Mouse (Mus musculus): ENCODE results near the gene Gm10282.

The Gm10282 gene

DNA sequence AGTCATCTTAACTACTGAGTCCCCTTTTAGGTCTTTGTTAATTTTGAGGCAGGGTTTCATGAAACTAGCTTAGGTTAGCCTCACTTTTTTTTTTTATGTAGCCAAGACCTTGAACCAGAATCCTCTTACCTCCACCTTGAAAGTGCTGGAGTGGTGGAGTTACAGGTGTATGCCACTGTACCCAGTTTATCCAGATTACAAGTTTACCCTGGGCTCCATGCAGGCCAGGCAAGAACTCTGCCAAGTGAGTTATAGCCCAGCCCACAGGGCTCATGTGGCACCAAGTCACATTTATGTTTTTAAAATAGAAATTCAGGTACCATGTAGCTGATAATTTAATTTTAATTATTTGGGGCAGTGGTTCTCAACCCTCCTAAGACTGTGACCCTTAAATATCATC is 43.6 kb downstream of the Gm10282 start:
- no peak for DNase-seq (ENCODE audit: low spot score)

DNA sequence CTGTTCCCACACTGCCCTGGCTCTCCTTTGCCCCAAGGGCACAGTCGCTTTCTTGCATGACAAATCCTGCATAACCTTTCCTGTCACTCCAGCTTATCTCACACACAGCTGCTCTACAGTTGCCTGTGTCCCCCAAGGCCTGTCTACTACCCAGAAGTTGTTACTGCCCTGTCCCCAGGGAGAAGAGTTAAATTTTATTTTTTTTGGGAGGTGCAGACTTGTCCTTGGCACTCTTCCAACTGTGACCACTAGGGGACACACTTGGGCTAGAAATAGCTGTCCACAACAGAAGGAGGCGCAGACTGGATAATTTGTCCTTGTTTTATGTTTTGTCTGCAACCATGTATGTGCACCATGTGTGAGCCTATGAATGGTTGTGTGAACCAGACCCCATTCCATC is 44.0 kb downstream of the Gm10282 start:
- peak; percentile 54 for DNase-seq (ENCODE audit: low spot score)

DNA sequence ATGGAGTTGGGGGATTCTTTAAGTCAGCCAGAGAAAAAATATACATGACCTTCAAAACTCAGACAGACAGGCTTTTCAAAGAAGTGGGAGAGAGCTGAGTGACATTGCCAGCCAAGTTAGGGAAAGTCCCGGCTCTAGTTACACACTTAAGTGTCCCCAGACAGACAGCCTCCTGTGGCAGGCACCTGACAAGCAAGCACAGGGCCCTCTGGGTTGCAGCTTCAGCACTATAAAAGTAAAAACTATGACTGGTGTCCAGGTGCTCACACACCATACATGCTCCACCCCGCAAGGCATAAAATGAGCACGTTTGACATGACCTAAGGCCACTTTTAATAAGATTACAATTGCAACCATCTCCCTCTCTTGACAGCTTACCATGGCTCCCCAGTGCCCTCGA is 44.5 kb downstream of the Gm10282 start:
- DNase-seq (ENCODE audit: low spot score) = no peak

DNA sequence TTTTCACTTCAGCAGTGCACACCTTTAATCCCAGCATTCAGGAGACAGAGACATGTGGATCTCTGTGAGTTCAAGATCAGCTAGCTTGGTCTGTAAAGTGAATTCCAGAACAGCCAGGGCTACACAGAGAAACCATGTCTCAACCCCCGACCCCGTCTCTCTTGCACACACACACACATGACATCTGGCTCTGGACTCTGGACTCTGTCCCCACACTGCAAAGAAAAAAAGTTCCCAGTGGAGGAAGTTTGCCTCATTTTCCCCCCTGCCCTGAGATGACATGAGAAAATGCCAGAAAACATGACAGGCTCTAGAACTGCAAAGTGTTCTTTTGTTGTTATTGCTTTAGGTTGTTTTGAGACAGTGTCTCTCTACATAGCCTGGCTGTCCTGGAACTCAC is 45.2 kb downstream of the Gm10282 start:
- no peak for DNase-seq (ENCODE audit: low spot score)

DNA sequence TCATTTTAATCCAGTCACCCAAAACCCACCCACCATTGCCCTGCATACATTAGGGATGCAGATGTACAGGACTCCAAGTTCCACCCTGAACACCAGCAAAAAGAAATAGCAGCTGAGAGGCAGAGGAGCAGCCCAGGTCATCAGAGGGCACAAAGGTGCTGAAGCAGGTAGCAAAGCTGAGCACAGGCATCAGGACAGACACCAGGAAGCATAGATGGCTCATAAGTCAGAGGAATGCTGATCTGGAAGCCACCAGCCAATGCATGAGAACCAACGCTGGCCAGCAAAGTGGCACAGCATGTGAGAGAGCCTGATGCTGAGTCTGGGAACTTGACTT is 47.2 kb downstream of the Gm10282 start:
- no peak for DNase-seq (ENCODE audit: low spot score)

DNA sequence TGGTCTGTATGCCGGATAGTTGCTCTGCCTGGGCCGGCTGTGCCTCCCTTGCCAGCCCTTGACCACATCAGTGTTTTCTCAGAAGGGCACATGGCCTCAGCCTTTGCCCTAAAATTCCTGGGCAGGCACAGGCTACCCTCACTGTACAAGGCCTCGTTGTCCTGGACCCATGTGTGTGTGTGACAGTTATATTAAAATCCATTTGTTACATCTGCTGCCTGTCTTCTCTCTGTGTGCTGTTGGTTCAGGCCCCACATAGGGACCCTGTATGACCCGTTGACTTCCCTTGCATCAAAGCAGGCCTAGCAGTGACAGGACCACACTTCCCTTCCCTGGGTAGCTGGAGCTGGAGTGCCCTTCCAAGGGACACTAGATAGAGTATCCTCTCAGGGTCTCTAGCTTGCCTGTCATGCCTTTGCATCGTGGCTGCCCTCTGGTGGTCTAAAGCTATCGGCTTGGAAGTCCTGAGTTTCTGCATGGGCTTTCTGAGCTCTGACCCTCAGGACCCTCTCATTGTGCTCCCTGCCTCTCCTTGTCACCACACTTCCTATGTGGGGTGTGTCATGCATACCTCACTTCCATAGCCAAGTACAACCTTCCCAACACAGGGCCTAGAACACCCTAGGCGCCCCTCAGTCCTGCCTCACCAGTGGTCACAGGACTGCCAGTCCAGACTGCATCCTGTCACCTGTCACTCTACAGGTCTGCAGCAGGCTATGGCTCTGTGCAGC is 47.7 kb downstream of the Gm10282 start:
- DNase-seq (ENCODE audit: low spot score) = no peak
